Mouse (Mus musculus) embryonic fibroblast, embryonic 13.5 days (primary cell): ENCODE measurements around the gene Fam229a. TPM values are rescaled to one million over a fixed set of nuclear protein-coding genes. Genes with fewer than 3 reads are reported as not detected.
"Not testable (repeated sequence)": the region's sequence is repeated elsewhere in the genome, so short reads cannot be mapped to it uniquely, and the experiment has no call there.

Experiments used
- H3K27ac ChIP-seq: 2 replicates; pipeline ENCODE4 v1.5.1; 2012; ENCODE audit warnings: low read length, control low read depth, inconsistent platforms; ENCODE audit not compliant: insufficient read depth
- H3K4me1 ChIP-seq: 2 replicates; pipeline ENCODE4 v1.6.1; 2011; ENCODE audit warnings: low read length; ENCODE audit not compliant: control insufficient read depth, insufficient read depth
- H3K4me3 ChIP-seq: 2 replicates; pipeline ENCODE4 v1.5.1; 2011; ENCODE audit warnings: mild to moderate bottlenecking, control low read depth, low read length; ENCODE audit not compliant: insufficient read depth
- CTCF ChIP-seq: IDR thresholded peaks from 2 replicates; pipeline ENCODE4 v1.5.1; 2011; ENCODE audit warnings: mild to moderate bottlenecking, control low read depth, low read length, moderate library complexity, borderline replicate concordance; ENCODE audit not compliant: insufficient read depth
- POLR2A ChIP-seq: IDR thresholded peaks from 2 replicates; pipeline ENCODE4 v1.6.1; 2011; ENCODE audit warnings: low read depth, mild to moderate bottlenecking, control low read depth, low read length, moderate library complexity
- polyA plus RNA-seq: library from polyadenylated mRNA; stranded (reverse); fragments of >200 nt; gene quantifications from 2 replicates; pipeline ENCODE4 v1.2.4, GENCODE M21; 2011; ENCODE audit warnings: low read depth; ENCODE audit not compliant: missing spikeins, insufficient read length

Gene Fam229a
- polyA plus RNA-seq, 1 experiment = not detected

DNA sequence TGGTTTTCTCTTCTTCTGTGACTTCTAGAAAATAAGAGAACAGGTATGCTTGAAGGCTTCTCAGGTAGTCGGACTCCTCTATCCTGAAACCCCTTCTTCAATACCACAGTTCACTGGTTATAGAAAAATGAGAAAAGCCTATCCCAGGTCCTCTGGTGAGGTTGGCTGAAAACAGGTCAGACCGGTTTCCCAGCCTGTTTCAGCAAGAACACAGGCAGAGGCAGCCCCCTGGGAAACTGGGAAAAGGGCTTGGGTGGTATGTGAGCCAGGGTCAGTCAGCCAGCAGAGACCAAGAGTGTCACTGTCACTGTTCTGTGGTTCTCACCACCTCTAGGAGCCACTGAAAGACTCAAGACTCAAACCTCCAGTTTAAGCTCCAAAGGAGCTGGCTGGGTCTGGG lies 25.9 kb downstream of the Fam229a start:
- H3K4me1 ChIP-seq = peaks cover 4% of the 10 kb centered on the region; the same call in 1 of the 2 replicates
- H3K4me3 ChIP-seq = no peak overlapping the region
- TF ChIP-seq CTCF = no peak
- TF ChIP-seq POLR2A = no peak
- H3K27ac ChIP-seq = no peak overlapping the region

DNA sequence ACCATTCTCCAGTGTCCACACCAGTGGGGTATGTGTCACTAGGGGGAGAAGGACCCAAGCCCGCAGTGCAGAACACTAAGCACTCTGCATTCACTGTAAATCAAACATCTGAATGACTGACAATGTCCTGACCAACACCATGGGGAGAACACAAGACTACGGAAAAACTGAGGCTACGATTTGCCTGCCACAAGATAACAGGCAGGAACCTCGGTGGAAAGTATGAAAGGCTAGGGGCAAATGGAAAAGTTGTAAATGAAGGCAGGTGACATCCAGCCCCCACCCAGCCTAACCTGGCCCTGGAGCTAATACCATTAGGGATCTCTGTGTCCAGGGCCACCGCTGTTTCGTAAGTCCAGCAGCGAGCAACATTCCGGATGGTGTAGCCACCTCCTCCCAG lies 27.5 kb downstream of the Fam229a start:
- H3K4me1 ChIP-seq = peaks cover 4% of the 10 kb centered on the region; the same call in 1 of the 2 replicates
- no peak overlapping the region for H3K27ac ChIP-seq
- H3K4me3 ChIP-seq = no peak overlapping the region
- no peak for TF ChIP-seq POLR2A
- TF ChIP-seq CTCF = no peak

DNA sequence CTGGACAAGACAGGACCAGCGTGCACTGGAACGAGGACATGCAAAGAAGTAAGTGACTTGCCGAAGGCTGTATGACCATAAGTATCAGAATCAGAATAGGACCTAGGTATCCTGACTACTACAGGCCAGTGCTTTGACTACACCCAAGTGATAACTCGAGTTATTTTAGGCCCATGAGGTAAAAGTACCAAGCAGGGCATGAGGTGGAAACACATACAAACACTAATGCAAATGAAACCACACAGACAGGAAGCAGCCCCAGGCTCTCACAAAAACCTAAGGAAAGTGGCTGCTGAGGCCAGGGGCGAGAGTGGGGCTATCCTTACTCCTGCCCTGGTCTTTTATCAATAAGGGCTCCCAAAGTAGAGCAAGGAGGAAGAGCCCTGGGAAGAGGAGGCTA lies 34.3 kb downstream of the Fam229a start:
- no peak overlapping the region for H3K4me3 ChIP-seq
- H3K27ac ChIP-seq = no peak overlapping the region
- TF ChIP-seq CTCF (no peak), POLR2A (no peak)
- H3K4me1 ChIP-seq = no peaks in the 10 kb centered on the region

DNA sequence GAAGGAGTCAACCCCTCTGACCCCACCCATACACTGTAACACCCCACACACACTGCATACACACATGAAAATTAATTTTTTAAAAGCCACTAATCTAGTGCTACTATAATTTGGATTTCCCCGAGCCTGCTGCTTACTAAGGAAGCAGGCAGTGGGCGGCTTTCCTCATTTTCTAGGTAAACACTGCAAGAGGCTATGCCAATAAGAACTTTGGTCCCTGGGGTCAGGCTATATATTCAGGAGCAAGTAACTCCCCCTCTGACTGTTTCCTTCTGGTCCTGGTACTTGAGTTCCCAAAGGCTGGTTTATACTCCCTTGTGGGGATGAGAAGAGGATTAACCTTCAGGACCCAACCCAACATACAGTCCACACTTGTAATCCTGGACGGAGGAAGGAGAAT lies 34.9 kb downstream of the Fam229a start:
- Histone ChIP-seq H3K4me3 (no peak overlapping the region), H3K27ac (no peak overlapping the region), H3K4me1 (no peaks in the 10 kb centered on the region)
- TF ChIP-seq CTCF = no peak
- no peak for TF ChIP-seq POLR2A

DNA sequence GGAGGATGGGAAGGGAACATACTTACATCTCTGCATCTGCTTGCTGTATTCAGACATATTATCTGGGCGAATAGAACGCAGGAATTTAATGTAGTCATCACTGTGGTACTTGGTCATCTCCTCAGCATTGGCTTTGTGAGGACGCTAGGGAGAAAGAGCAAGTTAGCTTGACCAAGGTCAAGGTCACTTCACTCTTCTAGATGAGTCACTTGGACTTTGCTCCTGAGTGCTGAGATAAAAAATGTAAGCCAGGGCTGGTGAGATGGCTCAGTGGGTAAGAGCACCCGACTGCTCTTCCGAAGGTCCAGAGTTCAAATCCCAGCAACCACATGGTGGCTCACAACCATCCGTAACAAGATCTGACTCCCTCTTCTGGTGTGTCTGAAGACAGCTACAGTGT lies 37.9 kb downstream of the Fam229a start:
- not testable (repeated sequence) for H3K4me1 ChIP-seq, H3K4me3 ChIP-seq, H3K27ac ChIP-seq

DNA sequence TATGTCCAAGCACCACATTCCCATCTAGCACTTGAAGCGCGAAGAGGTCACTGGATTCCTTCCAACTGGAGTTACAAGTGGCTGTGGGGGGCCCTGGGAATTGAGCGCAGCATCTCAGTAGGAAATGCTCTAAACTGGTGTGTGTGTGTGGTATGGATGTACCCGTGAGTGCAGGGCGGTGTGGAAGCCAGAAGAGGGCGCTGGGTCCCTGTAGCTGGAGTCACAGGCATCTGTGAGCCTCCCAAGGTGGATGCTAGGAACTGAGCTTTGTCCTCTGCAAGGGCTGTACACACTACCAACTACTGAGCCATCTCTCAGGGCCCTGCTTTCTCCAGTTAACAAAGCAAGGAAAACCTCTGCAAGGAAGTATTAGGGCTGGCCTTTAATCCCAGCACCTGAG lies 49.0 kb downstream of the Fam229a start:
- no peak overlapping the region for H3K27ac ChIP-seq
- no peak overlapping the region for H3K4me3 ChIP-seq
- TF ChIP-seq POLR2A = no peak
- peak; percentile 26; the same call in 1 of the 2 replicates for TF ChIP-seq CTCF
- no peaks in the 10 kb centered on the region; the same call in 1 of the 2 replicates for H3K4me1 ChIP-seq

Other genes starting within 250 kb of the Fam229a start
- gene C77080, start 229.8 kb upstream of the Fam229a start, polyA plus RNA-seq = 7.0 and 11.0 TPM in 2 replicates
- gene Sync, start 203.6 kb upstream of the Fam229a start, polyA plus RNA-seq = 9.4 and 15.0 TPM in 2 replicates
- gene Rbbp4, start 155.8 kb upstream of the Fam229a start, polyA plus RNA-seq = 183 and 229 TPM in 2 replicates
- 91.1 and 110 TPM in 2 replicates for gene Zbtb8os, start 155.5 kb upstream of the Fam229a start, polyA plus RNA-seq
- 5.0 and 6.9 TPM in 2 replicates for gene Zbtb8a, start 113.1 kb upstream of the Fam229a start, polyA plus RNA-seq
- gene Zbtb8b, start 50.3 kb upstream of the Fam229a start, polyA plus RNA-seq = not detected in 2 replicates
- 23.9 and 35.3 TPM in 2 replicates for gene Bsdc1, start 29.6 kb upstream of the Fam229a start, polyA plus RNA-seq
- not detected in 2 replicates for gene Tssk3, start 168 bp upstream of the Fam229a start, polyA plus RNA-seq
- gene Marcksl1, start 22.4 kb downstream of the Fam229a start, polyA plus RNA-seq = 131 and 157 TPM in 2 replicates
- 150 and 156 TPM in 2 replicates for gene Hdac1, start 51.5 kb downstream of the Fam229a start, polyA plus RNA-seq
- 3.0 and 5.2 TPM in 2 replicates for gene Lck, start 82.5 kb downstream of the Fam229a start, polyA plus RNA-seq
- not detected in 2 replicates for gene Fam167b, start 87.4 kb downstream of the Fam229a start, polyA plus RNA-seq
- 217 and 251 TPM in 2 replicates for gene Eif3i, start 109.5 kb downstream of the Fam229a start, polyA plus RNA-seq
- gene Tmem234, start 109.5 kb downstream of the Fam229a start, polyA plus RNA-seq = 110 and 112 TPM in 2 replicates
- gene Dcdc2b, start 123.1 kb downstream of the Fam229a start, polyA plus RNA-seq = 0.68 TPM in 1 of 2 replicates, not detected in the other
- gene Iqcc, start 127.9 kb downstream of the Fam229a start, polyA plus RNA-seq = 19.5 TPM in 2 replicates
- 11.7 and 13.6 TPM in 2 replicates for gene Ccdc28b, start 132.8 kb downstream of the Fam229a start, polyA plus RNA-seq
- gene Txlna, start 149.9 kb downstream of the Fam229a start, polyA plus RNA-seq = 52.8 and 56.2 TPM in 2 replicates
- 80.7 and 84.3 TPM in 2 replicates for gene Kpna6, start 181.6 kb downstream of the Fam229a start, polyA plus RNA-seq
- 15.4 and 19.1 TPM in 2 replicates for gene Tmem39b, start 205.6 kb downstream of the Fam229a start, polyA plus RNA-seq